Mouse (Mus musculus) mature B cell (primary cell): ENCODE measurements around the gene Kmt2d.
"Not testable (repeated sequence)": the region's sequence is repeated elsewhere in the genome, so short reads cannot be mapped to it uniquely, and the experiment has no call there.

Experiments used
- in situ Hi-C: fragments of 300-500 bp; cut with MboI; formaldehyde crosslinking; loops from 2 replicates; pipeline ENCODE4 v1.14.3; 2019

Gene Kmt2d

DNA sequence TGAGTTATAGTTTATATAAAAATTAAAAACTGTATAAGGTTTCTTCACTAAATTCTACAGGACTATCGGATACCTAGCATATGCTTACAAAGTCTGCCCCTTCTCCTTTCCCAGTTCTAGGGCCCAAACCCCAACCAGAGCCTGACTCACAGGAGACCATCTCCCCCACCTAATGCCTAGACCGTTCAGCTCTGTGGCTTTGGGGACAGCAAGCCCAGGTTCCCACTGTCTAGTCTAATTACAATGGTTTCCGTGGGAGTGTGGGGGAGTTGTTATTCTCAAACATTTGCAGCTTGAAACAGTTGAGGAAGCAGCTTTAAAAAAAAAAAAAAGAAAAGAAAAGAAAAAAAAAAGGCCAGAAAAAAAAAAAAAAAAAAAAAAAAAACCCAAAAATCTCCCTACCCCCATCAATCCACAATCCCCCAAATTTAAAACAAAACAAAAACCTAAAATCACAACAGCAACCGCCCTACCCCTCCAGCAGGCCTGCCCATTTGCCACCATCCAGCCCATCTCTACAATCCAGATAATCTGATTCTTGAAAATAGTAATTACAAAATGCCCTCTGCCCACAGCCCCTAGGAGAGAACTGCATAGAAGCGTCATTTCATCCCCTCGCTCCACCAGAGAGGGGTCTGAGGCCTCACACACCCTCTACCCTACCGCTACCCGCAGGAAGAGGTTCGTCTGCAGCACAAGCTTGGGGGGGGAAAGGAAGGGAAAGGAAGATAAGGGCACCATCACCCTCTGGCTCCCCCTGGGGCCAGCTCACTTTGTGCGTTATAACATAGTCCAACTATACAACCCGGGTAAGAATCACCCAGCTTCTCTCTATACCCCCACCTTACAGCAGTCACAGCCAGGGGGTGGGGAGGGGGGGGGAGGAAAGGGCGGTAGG lies 38.6 kb downstream of the Kmt2d start:
- in situ Hi-C loops: no loop called here

DNA sequence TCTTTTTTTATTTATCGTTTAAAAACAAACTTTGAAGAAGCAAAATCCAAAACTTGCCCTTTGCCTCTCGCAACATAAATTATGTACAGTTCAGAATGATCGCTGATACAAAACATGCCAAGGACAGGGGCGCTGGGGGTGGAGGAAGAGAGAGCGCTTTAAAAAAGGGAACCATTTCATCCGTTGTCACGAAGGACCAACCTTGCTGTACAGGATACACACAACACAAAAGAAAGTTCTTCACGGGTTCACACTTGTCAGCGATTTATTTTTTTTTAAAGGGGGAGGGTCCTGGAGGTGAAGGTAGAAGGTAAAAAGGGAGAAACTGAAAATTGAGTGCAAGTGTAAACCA lies 39.3 kb downstream of the Kmt2d start:
- in situ Hi-C loops: no loop called here

DNA sequence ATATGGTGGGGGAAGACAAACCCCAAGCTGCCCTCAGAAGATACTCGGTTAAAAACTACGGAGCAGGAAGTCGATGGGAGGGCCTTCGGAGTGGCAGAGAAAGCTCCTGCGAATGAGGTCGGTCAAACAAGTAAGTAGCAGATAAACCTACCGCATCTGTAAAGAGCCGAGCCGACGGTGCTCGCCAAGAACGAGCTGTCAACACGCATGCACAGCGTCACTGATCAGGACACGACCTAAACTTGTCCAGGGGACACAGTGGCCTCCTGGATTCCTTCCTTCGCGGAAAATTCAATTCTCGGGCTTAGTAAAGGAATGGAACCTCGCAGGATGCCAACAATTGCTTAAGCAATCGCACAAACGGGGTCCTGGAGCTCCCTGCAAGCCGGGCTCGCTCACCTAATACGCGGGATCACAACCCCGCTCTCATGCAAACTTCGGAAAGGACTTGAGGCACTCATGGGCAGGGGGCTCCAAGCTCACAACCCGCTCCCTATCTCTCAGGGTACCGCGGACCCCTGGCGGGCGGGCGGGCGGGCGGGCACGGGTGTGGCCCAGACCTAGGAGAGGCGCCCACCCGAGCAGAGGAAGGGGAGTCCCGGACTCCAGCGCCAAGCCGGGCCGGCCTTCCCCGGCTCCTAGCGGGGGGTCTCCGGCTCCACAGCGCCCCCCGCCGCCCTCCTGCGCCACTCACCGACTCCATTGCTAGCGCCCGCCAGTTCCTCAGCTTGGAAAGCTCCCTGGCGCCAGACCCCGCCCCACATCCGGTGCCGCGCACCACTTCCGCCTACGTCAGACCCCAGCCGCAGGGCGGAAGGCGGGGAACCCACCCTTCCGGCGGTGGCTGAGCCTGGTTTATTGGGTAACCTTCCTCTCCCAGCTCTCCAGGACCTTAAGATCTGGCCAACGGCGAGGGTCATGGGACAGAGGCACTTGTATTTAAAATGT lies 40.0 kb downstream of the Kmt2d start, which contains the start of gene Prkag1:
TSS of gene Prkag1 (minus strand) at position 786 of the 948 bp plus-strand sequence.
- in situ Hi-C loops: no loop called here

DNA sequence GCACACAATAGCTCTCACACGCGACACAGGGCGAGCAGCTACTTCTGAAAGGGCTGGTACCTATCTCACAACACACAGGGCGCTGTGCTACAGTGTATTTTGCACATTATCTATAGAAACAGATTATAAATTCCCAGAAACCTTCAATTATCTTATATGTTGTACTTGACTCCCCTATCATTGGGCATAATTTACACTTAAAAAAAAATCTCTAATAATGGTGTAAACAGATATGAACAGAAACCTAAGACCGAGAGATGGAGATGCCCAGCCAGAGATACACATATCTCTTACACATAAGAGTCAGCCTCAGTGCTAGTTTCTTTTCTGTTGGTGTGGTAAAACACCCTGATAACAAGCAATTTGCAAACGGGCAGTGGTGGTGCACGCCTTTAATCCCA lies 43.4 kb downstream of the Kmt2d start:
- in situ Hi-C loops: no loop called here

DNA sequence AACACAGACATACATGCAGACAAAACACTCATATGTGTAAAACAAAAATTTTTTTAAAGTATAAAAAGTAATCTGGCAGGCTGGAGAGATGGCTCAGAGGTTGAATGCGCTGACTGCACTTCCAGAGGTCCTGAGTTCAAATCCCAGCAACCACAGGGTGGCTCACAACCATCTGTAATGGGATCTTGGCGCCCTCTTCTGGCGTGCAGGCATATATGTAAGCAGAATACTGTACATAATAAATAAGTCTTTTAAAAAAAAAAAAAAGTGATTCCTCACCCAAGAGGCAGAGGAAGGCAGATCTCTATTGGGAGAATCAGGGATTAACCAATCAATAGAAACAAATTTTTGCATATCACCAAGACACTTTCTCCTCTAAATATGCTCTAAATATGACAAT lies 47.6 kb downstream of the Kmt2d start:
- in situ Hi-C loops: no loop called here

DNA sequence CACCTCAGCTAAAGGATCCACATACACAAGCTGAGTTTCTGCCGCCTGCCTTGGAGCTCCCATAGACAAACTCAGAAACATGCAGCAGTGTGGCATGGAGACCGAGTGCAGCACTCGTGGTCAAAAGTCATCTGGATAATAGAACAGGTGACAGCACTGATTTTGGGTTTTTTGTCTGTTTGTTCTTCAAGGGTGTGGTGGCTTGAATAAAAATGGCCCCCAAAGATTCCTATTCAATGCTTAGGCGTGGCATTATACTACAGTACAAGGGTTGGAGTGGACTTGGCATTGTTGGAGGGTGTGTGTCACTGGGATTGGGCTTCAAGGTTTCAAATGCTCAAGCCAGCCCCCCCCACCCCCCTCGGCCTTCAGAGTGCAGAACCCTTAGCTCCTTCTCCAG lies 48.9 kb downstream of the Kmt2d start:
- in situ Hi-C loops: no loop called here

DNA sequence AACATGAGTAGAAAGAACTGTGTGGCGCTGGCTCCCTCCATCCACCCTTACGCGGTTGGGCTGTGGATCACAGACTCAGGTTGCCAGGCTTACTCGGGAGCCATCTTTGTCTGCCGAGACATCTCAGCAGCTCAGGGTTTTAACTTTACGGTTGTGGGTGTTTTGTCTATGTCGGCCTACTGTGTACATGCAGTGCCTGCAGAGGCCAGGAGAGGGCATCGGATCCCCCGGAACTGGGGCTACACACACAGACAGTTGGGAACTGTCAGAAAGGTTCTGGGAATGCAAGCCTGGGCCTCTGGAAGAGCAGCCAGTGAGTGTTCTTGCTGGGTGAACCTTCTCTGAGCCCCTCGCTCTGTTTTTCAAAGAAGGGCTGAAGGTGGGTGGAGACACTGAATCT lies 49.6 kb downstream of the Kmt2d start:
- in situ Hi-C loops: no loop called here

DNA sequence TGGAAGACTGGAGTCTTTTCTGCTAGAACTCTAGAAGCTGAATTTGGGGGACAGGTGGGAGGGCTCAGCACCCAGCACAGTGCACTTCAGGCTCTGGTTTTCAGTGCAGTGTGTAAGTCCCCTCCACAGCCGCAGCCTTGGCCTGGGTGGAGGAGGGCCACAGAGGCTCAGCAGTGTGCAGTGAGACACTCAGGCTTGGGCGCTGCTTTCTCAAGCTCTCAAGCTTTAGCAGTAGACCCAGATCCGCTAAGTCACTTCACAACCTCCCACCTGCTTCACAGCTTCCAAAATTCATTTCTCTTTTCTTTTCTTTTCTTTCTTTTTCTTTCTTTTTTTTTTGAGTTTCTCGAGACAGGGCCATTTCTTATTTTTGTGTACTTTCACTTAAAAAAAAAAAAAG lies 50.1 kb downstream of the Kmt2d start:
- in situ Hi-C loops: no loop called here

DNA sequence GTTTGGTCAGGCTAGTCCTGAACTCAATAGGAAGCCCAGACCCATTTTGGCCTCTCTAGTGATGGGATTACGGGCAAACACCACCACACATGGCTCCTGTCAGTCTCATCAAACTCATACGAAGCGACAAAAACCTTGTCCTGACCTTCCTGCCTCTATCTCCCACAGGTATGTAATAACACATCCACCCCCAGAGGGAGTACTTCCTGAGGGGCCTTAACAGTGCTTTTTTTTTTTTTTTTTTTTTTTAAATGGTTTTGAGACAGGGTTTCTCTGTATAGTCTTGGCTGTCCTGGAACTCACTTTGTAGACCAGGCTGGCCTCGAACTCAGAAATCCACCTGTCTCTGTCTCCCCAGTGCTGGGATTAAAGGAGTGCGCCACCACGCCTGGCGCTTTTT lies 52.8 kb downstream of the Kmt2d start:
- in situ Hi-C loops: no loop called here

DNA sequence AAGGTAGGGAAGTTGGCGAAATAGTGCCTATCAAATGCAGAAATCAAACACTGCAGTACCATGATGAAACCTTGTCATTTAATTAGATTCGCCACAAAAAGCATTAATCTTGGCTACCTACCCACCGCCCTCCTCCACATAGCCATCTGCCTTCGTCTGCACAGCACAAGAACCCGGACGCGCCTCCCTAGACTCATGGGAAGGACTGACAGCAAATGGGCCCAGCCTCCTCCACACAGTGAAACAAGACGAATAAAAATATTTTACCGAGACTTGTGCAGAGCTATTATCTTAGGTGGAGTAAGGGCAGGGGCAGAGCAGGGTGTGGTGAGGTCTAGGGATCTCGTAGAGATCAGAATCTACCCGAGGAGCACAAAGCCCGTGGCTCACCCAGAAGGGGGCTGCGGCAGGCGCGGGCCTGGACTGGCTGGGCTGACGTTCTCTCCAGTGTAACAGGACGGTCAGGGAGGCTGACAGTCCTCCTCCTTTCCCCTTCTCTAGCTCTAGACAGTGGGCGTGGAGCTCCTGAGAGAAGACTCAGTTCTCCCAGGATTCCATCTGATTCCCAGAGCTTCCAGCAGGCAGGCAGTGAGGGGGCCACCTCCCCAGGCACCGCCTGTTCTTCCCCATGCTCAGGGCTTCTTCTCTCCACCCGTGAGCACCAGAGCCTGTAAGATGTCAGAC lies 58.1 kb downstream of the Kmt2d start:
- in situ Hi-C loops: no loop called here

DNA sequence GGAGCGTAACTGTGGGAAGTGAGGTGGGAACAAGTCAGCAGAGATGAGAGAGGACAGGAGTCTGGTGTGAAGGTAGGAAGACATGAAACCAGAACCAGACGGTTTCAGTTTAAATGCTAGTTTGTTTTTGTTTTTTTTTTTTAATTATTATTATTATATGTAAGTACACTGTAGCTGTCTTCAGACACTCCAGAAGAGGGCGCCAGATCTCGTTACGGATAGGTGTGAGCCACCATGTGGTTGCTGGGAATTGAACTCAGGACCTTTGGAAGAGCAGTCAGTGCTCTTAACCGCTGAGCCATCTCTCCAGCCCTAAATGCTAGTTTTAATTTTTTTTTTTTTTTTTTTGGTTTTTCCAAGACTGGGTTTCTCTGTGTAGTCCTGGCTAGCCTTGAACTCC lies 60.8 kb downstream of the Kmt2d start:
- in situ Hi-C loops: not testable (repeated sequence)

DNA sequence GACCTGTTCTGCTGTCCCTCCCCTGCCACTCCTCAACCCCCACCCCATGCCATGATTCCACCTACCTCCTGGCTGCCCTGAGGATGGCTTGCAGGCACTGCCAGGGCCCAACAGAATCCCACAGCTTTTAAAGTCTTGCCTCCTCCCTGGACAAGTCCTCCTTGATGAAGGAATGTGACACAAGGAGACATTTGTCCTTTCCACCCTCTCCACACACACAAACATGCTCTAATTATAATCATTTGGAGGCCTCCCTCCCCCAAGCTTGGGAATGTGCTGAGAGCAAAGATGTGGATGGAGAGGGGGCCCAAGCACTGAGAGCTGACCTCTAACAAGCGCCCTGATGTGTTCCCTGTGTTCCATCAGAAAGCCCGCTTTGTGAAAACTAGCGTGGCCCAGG lies 61.6 kb downstream of the Kmt2d start, which contains the start of gene Ddn:
TSS of gene Ddn (minus strand) at position 101 of the 400 bp plus-strand sequence.
- in situ Hi-C loops: no loop called here

DNA sequence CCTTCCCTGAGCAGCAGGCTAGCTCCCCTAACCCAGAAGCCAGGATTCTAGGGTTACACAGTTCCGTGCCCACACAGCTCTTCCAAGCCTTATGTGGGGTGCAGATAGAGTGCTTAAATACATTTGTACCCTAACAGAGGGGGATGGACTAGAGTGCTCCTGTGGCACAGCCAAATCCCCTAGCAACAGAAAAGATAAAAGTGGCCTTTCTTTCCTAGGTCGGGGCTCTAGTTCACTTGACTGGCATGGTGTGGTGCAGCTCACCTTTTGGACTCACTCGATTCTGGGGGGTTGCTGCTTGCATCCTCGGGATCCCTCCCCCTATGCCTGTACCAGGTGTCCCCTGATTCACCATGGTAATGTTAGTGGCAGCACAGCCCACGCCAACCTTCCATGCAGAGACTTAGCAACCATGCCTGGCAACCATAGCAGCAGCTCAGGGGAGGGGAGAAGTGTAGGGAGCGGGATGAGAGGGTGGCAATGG lies 62.3 kb downstream of the Kmt2d start:
- in situ Hi-C loops: no loop called here

DNA sequence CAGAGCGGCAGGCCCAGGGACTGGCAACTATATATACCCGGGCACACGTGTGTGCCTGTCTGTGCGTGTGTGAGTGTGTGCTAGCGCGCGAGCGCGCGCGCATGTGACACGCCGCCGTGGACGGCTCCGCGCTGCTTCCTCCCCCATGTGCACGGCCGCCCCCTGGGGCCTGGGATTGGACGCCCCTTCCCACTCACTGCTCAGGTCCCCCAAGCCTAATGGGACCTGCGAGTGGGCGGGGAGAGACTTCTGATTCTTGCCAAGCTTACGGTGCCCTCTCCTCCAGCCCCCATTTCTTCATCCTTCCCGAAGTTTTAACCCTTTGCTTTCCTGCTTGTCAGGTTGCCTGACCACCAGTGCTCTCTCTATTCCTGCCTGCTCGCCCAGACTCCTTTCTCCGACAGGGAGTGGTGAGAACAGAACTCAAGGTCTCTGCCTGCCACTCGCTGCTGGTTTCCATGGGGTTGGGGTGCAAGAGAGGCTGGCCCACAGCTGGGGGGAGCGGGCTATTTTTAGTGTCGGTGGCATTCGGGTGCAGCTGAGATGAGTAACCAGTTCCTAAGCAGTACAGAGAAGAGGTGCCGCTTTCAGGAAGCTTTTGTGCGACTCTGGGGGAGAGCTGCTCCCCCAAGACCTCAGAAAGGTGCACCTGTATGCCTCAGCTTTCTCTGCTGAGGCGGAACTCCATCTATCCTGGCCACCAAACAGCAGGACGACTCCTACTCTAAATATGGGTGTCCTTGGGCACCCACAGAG lies 62.9 kb downstream of the Kmt2d start:
- in situ Hi-C loops: no loop called here

DNA sequence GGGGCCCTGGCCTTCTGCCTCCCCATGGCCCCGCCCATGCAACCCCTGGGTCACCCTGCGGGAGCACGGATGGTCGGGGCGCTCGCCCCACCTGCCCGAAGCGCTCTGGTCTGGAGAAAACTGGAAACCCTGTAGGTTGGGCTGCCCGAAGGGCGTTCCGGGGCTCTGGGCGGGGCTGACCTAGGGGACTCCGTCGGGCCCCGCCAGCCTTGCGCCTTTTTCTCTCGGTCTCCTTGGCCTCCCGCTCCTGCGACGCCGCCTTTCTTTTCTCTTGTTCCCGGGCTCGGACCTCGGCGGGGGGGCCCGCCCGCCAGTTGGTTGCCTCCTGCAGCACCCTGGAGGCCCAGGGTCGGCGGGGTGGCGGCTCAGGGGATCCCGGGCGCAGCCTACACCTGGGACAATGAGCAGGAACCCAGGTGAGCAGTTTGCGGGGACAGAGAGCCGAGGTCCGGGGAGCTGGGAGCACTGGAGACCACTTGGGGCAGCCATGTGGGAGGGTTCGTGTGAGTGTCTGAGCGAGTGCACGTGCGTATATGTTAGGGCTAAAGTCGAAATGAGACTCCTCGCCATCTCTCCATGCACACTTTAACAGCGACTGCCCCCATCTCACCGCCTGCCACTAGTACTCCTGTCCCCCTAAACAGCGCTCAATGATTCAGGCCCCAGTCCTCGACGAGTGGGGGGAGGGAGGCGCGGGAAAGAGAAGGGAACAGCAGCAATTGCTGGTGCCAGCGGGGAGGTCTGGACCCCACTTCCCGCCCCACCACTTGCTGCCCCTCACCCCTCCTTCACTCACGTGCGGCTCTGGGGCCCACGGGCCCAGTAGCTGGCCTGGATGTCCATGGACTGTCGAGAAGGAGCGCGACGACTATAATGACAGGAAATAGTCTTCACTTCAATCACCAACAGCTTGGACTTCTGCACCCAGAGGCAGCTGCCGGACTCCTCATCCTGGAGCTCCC lies 63.9 kb downstream of the Kmt2d start:
- in situ Hi-C loops: no loop called here

DNA sequence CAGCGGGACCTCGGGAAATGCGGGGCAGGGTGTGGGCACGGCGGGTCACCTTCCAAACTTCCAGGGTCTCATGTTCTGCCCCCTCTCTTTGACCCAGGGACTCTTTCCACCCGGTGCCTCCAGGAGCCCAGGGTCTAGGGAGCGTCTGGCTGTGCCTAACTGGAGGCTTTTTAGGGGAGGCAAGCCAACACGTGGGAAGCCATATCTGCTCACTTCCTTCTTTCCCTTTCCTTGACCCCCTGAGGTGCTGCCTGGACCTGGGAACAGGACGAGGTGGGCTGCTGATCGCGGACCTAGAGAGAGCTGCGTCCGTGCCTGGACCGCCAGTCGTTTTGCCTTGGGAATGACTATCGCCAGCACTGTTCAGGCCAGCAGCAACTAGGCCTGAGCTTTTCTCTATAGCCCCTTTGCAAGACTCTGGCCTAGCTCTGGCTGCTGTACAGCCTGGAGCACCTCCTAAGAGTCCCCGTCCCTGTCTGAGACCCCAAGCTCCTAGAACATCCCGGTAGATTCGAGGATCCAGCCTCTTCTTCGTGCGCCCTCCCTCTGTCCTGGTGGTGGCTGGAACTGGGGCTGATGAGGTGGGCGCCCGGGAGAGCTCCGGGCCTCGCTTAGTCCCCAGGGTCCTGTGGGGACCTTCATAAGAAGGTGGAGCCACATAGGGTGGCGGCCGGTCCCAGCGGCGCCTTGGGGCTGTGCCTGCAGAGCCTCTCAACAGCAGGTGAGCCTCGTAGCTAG lies 64.8 kb downstream of the Kmt2d start:
- in situ Hi-C loops: no loop called here

DNA sequence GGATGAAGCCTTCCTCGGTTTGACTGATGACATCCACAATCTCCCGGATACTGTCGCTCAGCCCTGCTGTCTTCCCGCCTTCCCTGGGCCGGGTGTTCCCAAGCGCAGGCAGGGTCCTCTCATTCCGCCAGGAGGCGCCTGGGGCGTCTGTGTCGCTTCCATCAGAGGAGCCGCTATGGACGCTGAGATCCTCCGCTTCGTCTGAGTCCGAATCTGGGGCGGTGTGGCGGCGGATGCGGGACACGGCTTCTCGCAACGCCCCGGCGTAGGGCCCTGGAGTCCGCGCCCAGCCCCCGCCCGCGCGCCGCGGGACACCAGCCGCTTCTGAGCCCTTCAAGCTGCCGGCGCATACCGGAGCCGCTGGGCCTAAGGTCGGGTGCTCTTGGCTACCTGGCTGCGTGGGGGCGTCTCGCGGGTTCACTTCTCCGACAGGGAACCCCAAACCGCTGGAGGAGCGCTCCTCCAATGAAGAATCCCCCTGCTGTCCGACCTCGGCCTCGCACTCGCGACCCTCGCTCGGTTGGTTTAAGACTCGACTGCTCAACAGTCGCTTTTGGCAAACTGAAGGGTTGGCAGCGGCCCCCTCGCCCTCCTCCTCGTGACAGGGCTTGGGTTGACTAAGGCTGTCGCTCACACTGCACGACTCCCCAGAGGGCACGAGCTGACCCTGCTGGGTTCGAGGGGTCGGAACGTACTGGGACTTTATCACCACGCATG lies 65.5 kb downstream of the Kmt2d start:
- in situ Hi-C loops: no loop called here

DNA sequence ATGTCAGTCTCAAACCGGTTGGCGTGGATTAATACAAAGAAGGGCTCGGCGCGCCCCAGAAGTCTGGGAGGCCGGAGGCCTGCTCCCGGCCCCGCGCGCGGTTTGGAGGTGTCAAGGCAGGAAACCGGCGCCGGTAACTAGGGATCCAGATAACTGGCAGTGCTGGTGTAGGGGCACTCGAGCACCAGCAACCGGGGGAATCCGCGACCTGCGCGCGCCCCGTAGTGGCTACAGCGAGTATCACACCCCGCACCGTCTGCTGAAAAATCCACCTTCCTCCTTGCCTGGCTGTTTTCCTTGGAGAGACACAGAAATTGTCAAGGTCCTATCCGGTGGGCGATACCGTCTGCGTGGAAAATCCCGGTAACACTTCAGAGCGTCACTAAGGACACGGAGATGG lies 67.0 kb downstream of the Kmt2d start:
- in situ Hi-C loops: no loop called here

DNA sequence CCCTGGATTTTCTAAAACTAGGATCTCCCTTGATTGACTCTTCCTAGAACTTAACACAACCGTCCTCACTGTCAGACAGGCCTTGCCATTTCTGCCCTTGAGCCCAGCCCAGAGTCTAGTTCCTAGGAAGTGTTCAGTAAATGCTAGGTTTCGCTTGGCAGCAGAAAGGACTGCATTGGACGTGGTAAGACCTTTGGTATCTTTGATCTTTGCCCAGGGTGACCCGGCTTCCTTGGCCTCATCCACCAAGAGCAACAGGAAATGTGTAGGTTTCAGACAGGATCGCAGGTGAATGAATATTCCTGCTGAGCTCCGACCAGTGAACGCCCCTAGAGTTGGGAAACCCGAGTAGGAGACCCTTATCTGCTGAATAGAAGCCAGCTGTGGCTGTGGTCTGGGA lies 68.1 kb downstream of the Kmt2d start:
- in situ Hi-C loops: no loop called here
